Mouse (Mus musculus) spleen, adult 12 weeks (tissue): ENCODE data around the gene Pcsk4.
A peak's percentile ranks its signal among the peaks of the same experiment; 100 is the strongest.

Experiments
- DNase-seq: peaks from one replicate; pipeline ENCODE4 v3.0.0; 2022; ENCODE audit warnings: low spot score

The Pcsk4 gene

DNA sequence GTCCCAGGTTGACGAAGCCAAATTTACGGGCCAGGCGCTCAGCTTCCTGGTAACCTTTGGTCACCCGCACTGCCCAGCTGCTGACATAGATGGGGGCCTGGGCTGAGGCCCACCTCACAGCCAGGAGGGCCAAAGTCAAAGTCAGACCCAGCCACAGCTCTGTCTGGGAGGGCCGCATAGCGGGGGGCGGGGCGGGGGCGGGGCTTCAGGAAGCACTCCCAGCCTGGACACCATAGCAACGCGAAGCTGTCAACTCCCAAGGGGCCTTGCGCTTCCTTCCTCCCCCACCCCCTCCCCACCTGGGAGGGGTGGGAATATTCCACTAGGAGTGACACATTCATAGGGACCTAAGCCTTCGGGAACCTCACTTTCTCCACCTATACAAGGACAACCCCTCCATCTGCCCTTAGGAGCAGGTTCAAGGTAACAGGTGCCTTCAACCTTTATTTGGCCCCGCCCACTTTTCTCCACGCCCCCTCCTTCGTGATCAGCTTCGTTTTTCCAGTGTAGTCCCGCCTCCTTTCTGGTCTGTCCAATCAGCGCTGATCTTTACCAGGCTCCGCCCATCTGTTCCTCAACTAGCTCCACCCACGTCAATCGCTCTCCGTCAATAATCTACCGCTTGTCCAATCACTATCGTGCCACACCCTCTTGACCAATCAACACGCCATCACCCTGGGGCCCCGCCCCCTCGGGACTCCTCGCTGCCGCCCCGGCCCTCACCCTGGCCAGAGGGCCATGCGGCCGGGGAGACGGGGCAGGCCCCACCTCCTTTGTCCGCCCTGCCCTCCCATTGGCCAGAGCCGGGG lies at the start of gene Pcsk4, which contains the start of gene Reep6:
Gene Pcsk4 (minus strand): TSS at position 226 of the 809 bp plus-strand sequence.
Gene Reep6 (plus strand): TSS at position 681 of the 809 bp plus-strand sequence.
- peak; percentile 88 for DNase-seq

DNA sequence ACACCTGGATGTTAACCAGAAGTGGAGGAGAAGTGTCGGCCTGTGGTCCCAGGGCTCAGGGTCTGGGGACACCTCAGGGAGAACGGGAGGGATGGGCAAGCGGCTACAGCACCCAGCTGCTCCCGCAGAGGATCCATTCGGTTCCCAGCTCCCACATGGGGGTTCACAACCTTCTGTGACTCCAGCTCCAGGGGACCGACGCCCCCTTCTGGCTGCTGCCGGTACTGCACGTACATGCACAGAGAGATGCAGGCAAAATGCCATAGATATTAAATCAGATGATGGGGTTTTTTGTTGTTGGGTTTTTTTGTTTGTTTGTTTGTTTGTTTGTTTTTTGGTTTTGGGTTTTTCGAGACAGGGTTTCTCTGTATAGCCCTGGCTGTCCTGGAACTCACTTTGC lies 48.4 kb upstream of the Pcsk4 start:
- no peak for DNase-seq

DNA sequence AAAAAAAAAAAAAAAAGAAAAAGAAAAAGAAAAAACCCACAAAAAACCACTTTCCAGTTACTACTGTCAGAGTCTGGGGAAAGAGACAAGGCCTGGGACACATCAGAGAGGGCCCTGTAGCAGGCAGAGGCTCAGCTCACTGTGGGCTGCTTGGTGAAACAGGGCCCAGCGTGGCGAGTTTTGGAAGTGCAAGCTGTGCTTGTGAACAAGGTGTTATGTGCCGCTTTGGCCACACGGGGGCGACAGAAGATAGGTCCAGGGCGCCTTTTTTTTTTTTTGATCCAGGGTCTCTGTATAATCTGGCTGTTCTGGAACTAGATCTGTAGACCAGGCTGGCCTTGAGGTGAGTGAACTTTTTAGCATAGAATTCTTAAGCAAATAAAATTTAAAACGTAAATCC lies 46.9 kb upstream of the Pcsk4 start:
- DNase-seq: peak; percentile 82

DNA sequence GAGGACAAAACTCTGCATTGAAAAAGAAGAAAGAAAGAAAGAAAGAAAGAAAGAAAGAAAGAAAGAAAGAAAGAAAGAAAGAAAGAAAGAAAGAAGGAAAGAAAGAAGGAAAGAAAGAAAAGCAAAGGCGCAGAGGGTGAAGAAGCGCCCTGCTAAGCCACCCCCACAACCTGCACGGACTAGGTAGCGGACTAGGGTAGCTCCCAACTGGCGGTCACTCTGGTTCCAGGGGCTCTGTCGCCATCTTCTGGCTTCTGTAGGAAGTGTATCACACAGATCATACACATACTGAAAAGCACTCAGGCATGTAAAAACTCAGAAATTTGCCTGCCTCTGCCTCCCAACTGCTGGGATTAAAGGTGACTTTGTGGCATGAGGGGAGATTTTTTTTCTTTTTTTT lies 44.8 kb upstream of the Pcsk4 start:
- no peak for DNase-seq

- no peak for DNase-seq
These were observed 43.4 kb upstream of the Pcsk4 start for GRCm38 (mm10) chr10:80372706-80373105.

- DNase-seq: no peak
These were observed 42.7 kb upstream of the Pcsk4 start for GRCm38 (mm10) chr10:80371983-80372382.

GRCm38 (mm10) chr10:80371411-80371966 lies 42.2 kb upstream of the Pcsk4 start:
- DNase-seq: no peak

DNA sequence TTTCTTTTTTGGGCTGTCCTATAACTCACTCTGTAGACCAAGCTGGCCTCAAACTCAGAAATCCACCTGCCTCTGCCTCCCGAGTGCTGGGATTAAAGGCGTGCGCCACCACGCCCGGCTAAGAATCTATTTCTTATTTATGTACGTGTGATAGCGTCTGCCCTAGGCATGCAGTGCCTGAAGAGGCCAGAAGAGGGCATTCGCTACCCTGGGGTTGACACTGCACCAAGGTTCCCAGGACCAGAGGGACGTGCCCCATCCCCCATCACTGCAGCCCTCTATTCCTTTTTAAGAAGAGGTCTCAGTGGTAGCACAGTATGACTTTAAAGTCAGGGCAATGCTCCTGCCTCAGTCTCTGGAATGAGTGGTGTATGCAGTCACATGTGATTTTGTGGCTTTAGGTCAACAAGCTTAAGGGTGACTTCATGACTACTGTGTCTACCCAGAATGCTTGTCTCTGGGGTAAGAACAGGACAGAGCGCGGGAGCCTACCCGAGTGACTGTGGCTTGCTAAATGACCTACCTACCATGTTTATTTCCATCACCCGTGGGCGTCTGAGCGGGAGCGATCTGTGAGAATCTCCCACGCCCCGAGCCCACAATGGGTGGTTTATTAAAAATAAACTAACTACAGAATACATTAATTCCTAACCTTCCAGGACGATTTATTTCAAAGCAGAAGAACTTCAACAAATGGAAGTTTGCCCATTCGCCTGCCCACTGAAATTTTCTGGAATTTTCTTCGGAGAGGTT lies 40.9 kb upstream of the Pcsk4 start:
- no peak for DNase-seq

DNA sequence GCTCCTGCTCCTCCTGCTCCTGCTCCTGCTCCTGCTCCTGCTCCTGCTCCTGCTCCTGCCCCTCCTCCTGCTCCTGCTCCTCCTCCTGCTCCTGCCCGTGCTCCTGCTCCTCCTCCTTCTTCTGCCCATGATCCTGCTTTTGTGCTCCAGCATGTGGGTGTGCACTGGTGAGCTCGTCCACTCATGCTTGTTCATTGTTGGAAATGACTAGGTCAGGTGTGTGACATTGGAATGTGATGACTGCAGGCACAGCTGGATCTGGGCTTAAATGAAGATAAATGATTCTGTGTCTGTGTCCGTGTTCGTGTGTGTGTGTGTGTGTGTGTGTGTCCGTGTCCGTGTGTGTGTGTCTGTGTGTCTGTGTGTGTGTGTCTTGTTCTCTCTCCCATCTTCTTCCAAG lies 39.1 kb upstream of the Pcsk4 start:
- no peak for DNase-seq

- DNase-seq: no peak
These were observed 38.7 kb upstream of the Pcsk4 start for GRCm38 (mm10) chr10:80367954-80368353.

DNA sequence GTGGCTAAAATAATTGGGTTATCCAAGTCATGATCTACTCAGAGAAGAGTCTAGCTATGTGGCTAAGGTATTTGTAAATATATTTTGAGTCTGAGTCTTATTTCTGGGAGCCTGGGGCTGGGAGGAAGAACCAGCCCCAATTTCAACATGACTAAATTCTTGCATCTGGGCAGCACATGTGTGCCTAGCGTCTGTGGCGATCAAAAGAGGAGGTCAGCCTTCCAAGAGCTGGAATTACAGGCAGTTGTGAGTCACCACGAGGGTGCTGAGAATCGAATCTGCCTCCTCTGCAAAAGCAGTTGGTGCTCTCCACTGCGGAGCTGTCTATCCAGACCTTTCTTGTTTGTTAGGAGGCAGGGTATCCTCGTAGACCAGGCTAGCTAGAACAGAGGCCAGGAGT lies 36.4 kb upstream of the Pcsk4 start:
- no peak for DNase-seq

DNA sequence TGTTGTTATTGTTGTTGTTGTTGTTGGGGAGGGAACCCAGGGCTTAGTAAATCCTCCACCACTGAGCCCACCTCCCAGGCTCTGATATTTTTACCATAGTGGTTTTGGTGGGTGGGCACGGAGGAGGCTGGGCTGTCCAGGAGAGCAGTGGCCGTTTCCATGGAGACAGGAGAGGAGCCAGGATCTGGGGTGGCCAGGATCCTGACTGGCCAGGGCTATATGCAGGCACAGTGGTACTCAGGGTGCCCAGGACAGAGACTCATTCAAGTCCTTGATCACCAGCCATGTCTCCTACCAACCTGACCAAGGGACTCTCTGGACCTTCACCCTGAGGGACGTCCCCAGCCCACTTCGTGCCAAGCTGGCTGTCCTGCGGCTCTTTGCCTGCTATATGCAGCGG lies 34.4 kb upstream of the Pcsk4 start:
- no peak for DNase-seq

- DNase-seq: no peak
These were observed 28.8 kb upstream of the Pcsk4 start for GRCm38 (mm10) chr10:80357994-80358639.

DNA sequence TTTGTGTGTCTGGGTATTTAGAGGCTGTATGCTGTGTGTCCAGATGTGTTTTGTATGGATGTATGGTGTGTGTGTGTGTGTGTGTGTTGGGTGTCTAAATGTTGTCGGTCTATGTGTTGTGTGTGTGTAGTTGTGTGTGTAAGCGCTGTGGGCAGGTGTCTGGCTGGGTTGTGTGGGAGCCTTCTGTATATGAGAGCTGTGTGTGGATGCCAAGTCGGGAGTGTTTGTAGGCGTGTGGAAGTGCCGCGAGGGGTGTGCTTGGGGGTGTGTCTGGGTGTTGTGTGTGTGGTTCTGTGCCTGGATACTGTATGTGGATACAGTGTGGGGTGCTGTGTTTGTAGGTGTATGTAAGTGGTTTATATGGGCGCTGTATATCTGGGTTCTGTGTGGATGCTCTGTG lies 28.0 kb upstream of the Pcsk4 start:
- DNase-seq: no peak

GRCm38 (mm10) chr10:80356737-80357136 lies 27.4 kb upstream of the Pcsk4 start:
- DNase-seq: no peak

DNA sequence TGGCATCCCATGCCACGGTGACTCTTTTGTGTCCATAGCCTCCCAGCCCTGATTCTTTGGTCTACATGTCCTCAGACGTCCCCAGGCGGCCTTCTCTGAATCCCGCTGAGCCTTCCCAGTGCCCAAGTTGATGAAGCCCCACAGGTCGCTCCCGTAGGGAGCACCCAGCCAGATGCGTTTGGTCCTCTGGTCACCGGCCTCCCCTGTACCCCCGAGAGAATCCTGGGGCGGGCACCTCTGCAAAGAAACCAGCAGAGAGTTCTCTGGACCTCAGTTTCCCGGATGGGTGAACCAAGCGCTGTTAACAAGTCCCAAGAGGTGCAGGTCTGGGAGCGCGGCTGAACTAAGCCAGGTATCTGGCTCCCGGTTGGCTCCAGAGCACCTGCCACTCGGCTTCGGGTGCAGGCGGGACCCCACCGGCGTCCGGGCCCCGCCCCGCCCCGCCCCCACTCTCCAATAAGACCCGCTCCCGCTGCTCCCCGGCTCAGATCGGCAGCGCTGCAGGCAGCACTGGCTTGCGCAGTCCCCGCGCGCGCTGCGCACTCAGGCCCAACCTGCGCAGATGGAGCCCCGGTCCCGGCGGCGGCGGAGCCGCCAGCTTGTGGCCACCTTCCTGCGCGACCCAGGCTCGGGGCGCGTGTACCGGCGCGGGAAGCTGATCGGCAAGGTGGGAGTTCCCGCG lies 26.8 kb upstream of the Pcsk4 start, which contains the start of gene Plk5:
Gene Plk5 (plus strand): TSS at position 459 of the 682 bp plus-strand sequence.
- no peak for DNase-seq

- DNase-seq: no peak
These were observed 26.1 kb upstream of the Pcsk4 start for GRCm38 (mm10) chr10:80355431-80355830.

GRCm38 (mm10) chr10:80352727-80353126 lies 23.4 kb upstream of the Pcsk4 start:
- no peak for DNase-seq

DNA sequence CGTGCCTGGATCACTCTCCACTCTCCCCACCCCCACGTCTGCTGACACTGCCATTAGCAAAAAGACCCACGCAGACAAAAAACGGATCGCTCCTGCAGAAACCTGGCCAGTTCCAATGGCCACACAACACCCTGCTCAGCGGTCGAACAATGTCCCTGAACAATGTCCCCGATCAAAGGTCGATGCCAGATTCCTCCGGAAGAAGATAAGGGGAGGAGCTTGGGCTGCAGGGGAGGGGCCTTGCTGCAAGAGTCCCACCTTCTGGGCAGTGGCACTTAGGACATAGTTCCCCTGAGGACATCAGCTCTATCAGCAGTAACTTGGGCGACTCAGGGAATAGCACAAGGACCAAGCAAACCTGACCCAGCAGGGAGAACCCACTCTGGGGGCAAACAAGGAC lies 22.6 kb upstream of the Pcsk4 start:
- no peak for DNase-seq

GRCm38 (mm10) chr10:80350292-80350691 lies 21.0 kb upstream of the Pcsk4 start:
- peak; percentile 82 for DNase-seq

DNA sequence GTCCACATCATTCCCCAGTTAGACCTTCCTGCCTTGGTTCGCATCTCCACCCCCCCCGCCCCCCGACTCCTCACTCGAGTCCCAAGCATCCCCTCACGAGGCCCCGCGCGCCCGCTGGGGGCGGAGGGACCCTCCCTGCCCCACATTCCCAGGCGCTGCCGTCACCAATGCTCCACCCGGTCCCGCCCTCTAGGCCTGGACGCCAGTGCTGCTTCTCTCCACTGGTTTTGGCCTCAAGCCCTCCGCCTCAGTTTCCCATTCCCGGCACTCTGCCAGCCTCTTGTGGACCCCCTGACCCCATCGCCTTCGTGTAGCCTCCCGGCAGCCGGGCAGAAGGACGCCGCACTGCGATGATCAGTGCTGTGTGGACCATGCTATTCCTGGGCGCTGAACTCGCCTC lies 19.7 kb upstream of the Pcsk4 start:
- no peak for DNase-seq

GRCm38 (mm10) chr10:80348244-80348781 lies 19.0 kb upstream of the Pcsk4 start, which contains the start of gene Adamtsl5:
Gene Adamtsl5 (minus strand): TSS chr10:80348412.
- peak; percentile 70 for DNase-seq
